Mouse (Mus musculus) right cerebral cortex, postnatal 14 days (tissue): ENCODE measurements around the gene Slc35g2.

Experiments
- DNase-seq: peaks from one replicate; pipeline ENCODE4 v3.0.0; 2022

The Slc35g2 gene

GRCm38 (mm10) chr9:100570626-100571233 lies at the start of gene Slc35g2:
TSS of gene Slc35g2 (minus strand) at chr9:100571090.
- DNase-seq: peak; percentile 63

GRCm38 (mm10) chr9:100616947-100617346 lies 46.1 kb upstream of the Slc35g2 start:
- DNase-seq: peak; percentile 41

- DNase-seq: no peak
These were observed 42.7 kb upstream of the Slc35g2 start for GRCm38 (mm10) chr9:100613501-100614071.

- DNase-seq: peak; percentile 11
These were observed 35.2 kb upstream of the Slc35g2 start for GRCm38 (mm10) chr9:100605985-100606554.

- DNase-seq: no peak
These were observed 34.6 kb upstream of the Slc35g2 start for GRCm38 (mm10) chr9:100605522-100605921.

GRCm38 (mm10) chr9:100603156-100603555 lies 32.3 kb upstream of the Slc35g2 start:
- DNase-seq: no peak

GRCm38 (mm10) chr9:100602130-100602529 lies 31.2 kb upstream of the Slc35g2 start:
- DNase-seq: no peak

- DNase-seq: no peak
These were observed 29.0 kb upstream of the Slc35g2 start for GRCm38 (mm10) chr9:100599761-100600328.

- DNase-seq: no peak
These were observed 26.7 kb upstream of the Slc35g2 start, which contains the start of gene Stag1 for GRCm38 (mm10) chr9:100597546-100597945. TSS of gene Stag1 (plus strand) at chr9:100597798.

- DNase-seq: no peak
These were observed 25.4 kb upstream of the Slc35g2 start for GRCm38 (mm10) chr9:100596317-100596716.

- no peak for DNase-seq
These were observed 19.6 kb upstream of the Slc35g2 start for GRCm38 (mm10) chr9:100590462-100590861.

- DNase-seq: no peak
These were observed 13.1 kb upstream of the Slc35g2 start for GRCm38 (mm10) chr9:100584031-100584430.

- no peak for DNase-seq
These were observed 12.1 kb upstream of the Slc35g2 start for GRCm38 (mm10) chr9:100582883-100583575.

GRCm38 (mm10) chr9:100581543-100582492 lies 10.9 kb upstream of the Slc35g2 start:
- DNase-seq: peak; percentile 23

- no peak for DNase-seq
These were observed 9.4 kb upstream of the Slc35g2 start for GRCm38 (mm10) chr9:100580196-100580740.

- DNase-seq: no peak
These were observed 3.1 kb upstream of the Slc35g2 start for GRCm38 (mm10) chr9:100573942-100574341.

- no peak for DNase-seq
These were observed 2.4 kb upstream of the Slc35g2 start for GRCm38 (mm10) chr9:100573300-100573699.

- no peak for DNase-seq
These were observed 621 bp upstream of the Slc35g2 start for GRCm38 (mm10) chr9:100571511-100571910.

- peak; percentile 49 for DNase-seq
These were observed 878 bp downstream of the Slc35g2 start for GRCm38 (mm10) chr9:100569798-100570625.

GRCm38 (mm10) chr9:100560251-100560890 lies 10.5 kb downstream of the Slc35g2 start:
- no peak for DNase-seq
